Mouse (Mus musculus) limb, embryonic 15.5 days (tissue): ENCODE results near the gene Slc7a7. TPM values are rescaled to one million over a fixed set of nuclear protein-coding genes. Genes with fewer than 3 reads are reported as not detected.
A peak's percentile ranks its signal among the peaks of the same experiment; 100 is the strongest.

ENCODE experiments used
- ATAC-seq: fragments of 200-750 bp; cut with Nextera tagmentation; 2 replicates; pipeline ENCODE4 v1.8.0; 2017; ENCODE audit warnings: low read depth, moderate TSS enrichment; ENCODE audit not compliant: insufficient number of reproducible peaks, low FRiP score, low TSS enrichment
- H3K27ac ChIP-seq: fragments of 300-500 bp; sonication (generic); 2 replicates; pipeline ENCODE4 v1.5.1; 2015; ENCODE audit warnings: moderate library complexity, mild to moderate bottlenecking, inconsistent platforms
- H3K27me3 ChIP-seq: fragments of 300-500 bp; sonication (generic); 2 replicates; pipeline ENCODE4 v1.6.1; 2015; ENCODE audit warnings: inconsistent platforms
- H3K36me3 ChIP-seq: fragments of 300-500 bp; sonication (generic); 2 replicates; pipeline ENCODE4 v1.6.1; 2015; ENCODE audit warnings: inconsistent platforms
- H3K4me1 ChIP-seq: fragments of 300-500 bp; sonication (generic); 2 replicates; pipeline ENCODE4 v1.6.1; 2015; ENCODE audit warnings: inconsistent platforms
- H3K4me2 ChIP-seq: fragments of 300-500 bp; sonication (generic); 2 replicates; pipeline ENCODE4 v1.6.1; 2015; ENCODE audit warnings: mild to moderate bottlenecking, inconsistent platforms
- H3K4me3 ChIP-seq: fragments of 300-500 bp; sonication (generic); 2 replicates; pipeline ENCODE4 v1.5.1; 2015; ENCODE audit warnings: mild to moderate bottlenecking, inconsistent platforms
- H3K9ac ChIP-seq: fragments of 300-500 bp; sonication (generic); 2 replicates; pipeline ENCODE4 v1.6.1; 2015; ENCODE audit warnings: inconsistent platforms
- H3K9me3 ChIP-seq: fragments of 300-500 bp; sonication (generic); 2 replicates; pipeline ENCODE4 v1.6.1; 2016; ENCODE audit warnings: inconsistent platforms
- WGBS: fragments of 180-500 bp; shearing (Covaris S2); methylation state at CpG from one replicate; pipeline ENCODE4 v1.1.7; 2015; 5-methylcytosine and 5-hydroxymethylcytosine counted together
- polyA plus RNA-seq: library from polyadenylated mRNA; unstranded; fragments of >200 nt; fragmentation: Nextera tagmentation; extraction: Ambion mirVana; gene quantifications from 2 replicates; pipeline ENCODE4 v1.2.1, GENCODE M21; 2015

The Slc7a7 gene
- polyA plus RNA-seq, 1 experiment from 2014 or later = 5.8 TPM

- peaks cover 54% of the 10 kb centered on the region for H3K4me1 ChIP-seq
- WGBS = under 1% methylated on average over 47 of the region's 49 CpGs
These were observed 13.9 kb upstream of the Slc7a7 start, which contains the start of gene Mmp14 for GRCm38 (mm10) chr14:54431334-54432077. Gene Mmp14, plus strand, starts transcription at chr14:54431612.

GRCm38 (mm10) chr14:54430406-54431145 is 13.0 kb upstream of the Slc7a7 start:
- H3K4me2 ChIP-seq = peak overlapping the region; percentile 82
- H3K27me3 ChIP-seq = no peaks in the 10 kb centered on the region
- H3K27ac ChIP-seq = peak overlapping the region; percentile 99
- H3K36me3 ChIP-seq = peaks cover 14% of the 10 kb centered on the region
- peaks cover 58% of the 10 kb centered on the region for H3K4me1 ChIP-seq
- H3K4me3 ChIP-seq = peak overlapping the region; percentile 81
- WGBS = 6% methylated on average over 18 of the region's 18 CpGs
- no peak for ATAC-seq
- peak overlapping the region; percentile 15 for H3K9ac ChIP-seq
- no peaks in the 10 kb centered on the region for H3K9me3 ChIP-seq

More at GRCm38 (mm10) chr14:54431334-54432077, 13.9 kb upstream of the Slc7a7 start, which contains the start of gene Mmp14:
- H3K4me2 ChIP-seq = peak within 1 kb of the TSS; percentile 82
- H3K36me3 ChIP-seq = peaks cover 24% of the 10 kb centered on the region
- ATAC-seq = peak; percentile 75
- H3K4me3 ChIP-seq = peak within 1 kb of the TSS; percentile 81
- H3K9me3 ChIP-seq = no peaks in the 10 kb centered on the region
- H3K9ac ChIP-seq = peak within 1 kb of the TSS; percentile 98
- no peaks in the 10 kb centered on the region for H3K27me3 ChIP-seq
- H3K27ac ChIP-seq = peak within 1 kb of the TSS; percentile 99

- H3K4me2 ChIP-seq = no peak overlapping the region
- no peak overlapping the region for H3K4me3 ChIP-seq
- H3K27ac ChIP-seq = peak overlapping the region; percentile 99
- H3K4me1 ChIP-seq = peaks cover 47% of the 10 kb centered on the region
- 49% methylated on average over 7 of the region's 7 CpGs for WGBS
- H3K9me3 ChIP-seq = no peaks in the 10 kb centered on the region
- ATAC-seq = no peak
- H3K36me3 ChIP-seq = peaks cover 8% of the 10 kb centered on the region
- no peaks in the 10 kb centered on the region for H3K27me3 ChIP-seq
- no peak overlapping the region for H3K9ac ChIP-seq
These were observed 11.9 kb upstream of the Slc7a7 start for GRCm38 (mm10) chr14:54429332-54430093.

GRCm38 (mm10) chr14:54428421-54428820 is 10.8 kb upstream of the Slc7a7 start:
- no peaks in the 10 kb centered on the region for H3K9me3 ChIP-seq
- 96% methylated on average over 5 of the region's 5 CpGs for WGBS
- ATAC-seq = no peak

GRCm38 (mm10) chr14:54427696-54428095 is 10.1 kb upstream of the Slc7a7 start:
- H3K9ac ChIP-seq = no peak overlapping the region
- no peaks in the 10 kb centered on the region for H3K9me3 ChIP-seq
- no peaks in the 10 kb centered on the region for H3K27me3 ChIP-seq
- peak overlapping the region; percentile 95 for H3K4me3 ChIP-seq
- H3K36me3 ChIP-seq = peaks cover 8% of the 10 kb centered on the region
- no peak for ATAC-seq
- 85% methylated on average over 7 of the region's 7 CpGs for WGBS
- peak overlapping the region; percentile 54 for H3K4me2 ChIP-seq
- peaks cover 31% of the 10 kb centered on the region for H3K4me1 ChIP-seq
- no peak overlapping the region for H3K27ac ChIP-seq

More at GRCm38 (mm10) chr14:54428421-54428820, 10.8 kb upstream of the Slc7a7 start:
- H3K36me3 ChIP-seq = peaks cover 8% of the 10 kb centered on the region
- H3K27ac ChIP-seq = no peak overlapping the region
- H3K27me3 ChIP-seq = no peaks in the 10 kb centered on the region
- no peak overlapping the region for H3K4me2 ChIP-seq
- no peak overlapping the region for H3K4me3 ChIP-seq
- peaks cover 36% of the 10 kb centered on the region for H3K4me1 ChIP-seq
- no peak overlapping the region for H3K9ac ChIP-seq

GRCm38 (mm10) chr14:54426689-54427398 is 9.3 kb upstream of the Slc7a7 start, which contains the start of gene Mrpl52:
Gene Mrpl52, plus strand, starts transcription at chr14:54426909.
- peaks cover 8% of the 10 kb centered on the region for H3K36me3 ChIP-seq
- peaks cover 31% of the 10 kb centered on the region for H3K4me1 ChIP-seq
- peak within 1 kb of the TSS; percentile 76 for H3K9ac ChIP-seq
- peak within 1 kb of the TSS; percentile 95 for H3K4me3 ChIP-seq
- peak; percentile 53 for ATAC-seq
- H3K4me2 ChIP-seq = peak within 1 kb of the TSS; percentile 54
- under 1% methylated on average over 48 of the region's 48 CpGs for WGBS
- no peaks in the 10 kb centered on the region for H3K9me3 ChIP-seq
- H3K27ac ChIP-seq = peak within 1 kb of the TSS; percentile 91
- H3K27me3 ChIP-seq = no peaks in the 10 kb centered on the region

- Histone ChIP-seq H3K9me3 (no peaks in the 10 kb centered on the region), H3K36me3 (peaks cover 8% of the 10 kb centered on the region), H3K4me3 (peak overlapping the region; percentile 95), H3K4me1 (peaks cover 31% of the 10 kb centered on the region), H3K9ac (peak overlapping the region; percentile 76), H3K27me3 (no peaks in the 10 kb centered on the region), H3K4me2 (peak overlapping the region; percentile 54), H3K27ac (peak overlapping the region; percentile 91)
- no peak for ATAC-seq
- 30% methylated on average over 14 of the region's 14 CpGs for WGBS
These were observed 8.6 kb upstream of the Slc7a7 start for GRCm38 (mm10) chr14:54426003-54426688.

GRCm38 (mm10) chr14:54425540-54425939 is 8.0 kb upstream of the Slc7a7 start:
- Histone ChIP-seq H3K27me3 (no peaks in the 10 kb centered on the region), H3K36me3 (peaks cover 8% of the 10 kb centered on the region), H3K4me3 (no peak overlapping the region), H3K4me2 (no peak overlapping the region), H3K9ac (no peak overlapping the region), H3K27ac (no peak overlapping the region), H3K4me1 (peaks cover 28% of the 10 kb centered on the region), H3K9me3 (no peaks in the 10 kb centered on the region)
- no peak for ATAC-seq
- WGBS = 85% methylated on average over 1 of the region's 1 CpGs

GRCm38 (mm10) chr14:54424634-54425033 is 7.1 kb upstream of the Slc7a7 start:
- ATAC-seq = no peak
- no peak overlapping the region for H3K9ac ChIP-seq

GRCm38 (mm10) chr14:54423406-54423805 is 5.8 kb upstream of the Slc7a7 start:
- 69% methylated on average over 5 of the region's 5 CpGs for WGBS
- Histone ChIP-seq H3K36me3 (no peaks in the 10 kb centered on the region), H3K4me3 (no peak overlapping the region), H3K9ac (no peak overlapping the region), H3K4me2 (no peak overlapping the region), H3K9me3 (no peaks in the 10 kb centered on the region), H3K4me1 (peaks cover 11% of the 10 kb centered on the region), H3K27me3 (no peaks in the 10 kb centered on the region), H3K27ac (no peak overlapping the region)
- ATAC-seq = no peak

More at GRCm38 (mm10) chr14:54424634-54425033, 7.1 kb upstream of the Slc7a7 start:
- Histone ChIP-seq H3K4me3 (no peak overlapping the region), H3K27ac (no peak overlapping the region), H3K36me3 (peaks cover 6% of the 10 kb centered on the region), H3K9me3 (no peaks in the 10 kb centered on the region), H3K4me1 (peaks cover 19% of the 10 kb centered on the region), H3K4me2 (no peak overlapping the region), H3K27me3 (no peaks in the 10 kb centered on the region)
- WGBS = 82% methylated on average over 1 of the region's 1 CpGs
